In genomic region chr10:94992127-94992526, GRCm38 (mm10) we compare ENCODE assay signal across 8 mouse cellular contexts. TPM values are rescaled to one million over a fixed set of nuclear protein-coding genes. Genes with fewer than 3 reads are reported as not detected.
DNase-seq lines count a peak whose midpoint lies in the region; ATAC-seq lines count a peak whose summit lies in the region.

No protein-coding gene starts in this region.

- no peak for ATAC-seq in cerebellum, adult (ENCODE audit: insufficient number of reproducible peaks, low FRiP score, low TSS enrichment)
- ATAC-seq in intestine, embryonic 15.5 days: peak; percentile 63
- no peak for ATAC-seq in limb, embryonic 11.5 days (ENCODE audit: insufficient number of reproducible peaks, low FRiP score, low TSS enrichment, low read depth)
- peak; percentile 41; the same call in 1 of the 2 replicates for ATAC-seq in midbrain, embryonic 13.5 days

- no peaks in the 10 kb centered on the region for H3K9me3 ChIP-seq in intestine, embryonic 15.5 days
- H3K9me3 ChIP-seq in limb, embryonic 11.5 days (ENCODE audit: control insufficient read depth, low read length): no peaks in the 10 kb centered on the region
- H3K9me3 ChIP-seq in midbrain, embryonic 13.5 days: no peaks in the 10 kb centered on the region

- 10% methylated on average over 9 of the region's 9 CpGs for WGBS in intestine, embryonic 15.5 days
- WGBS in limb, embryonic 11.5 days: 11% methylated on average over 9 of the region's 9 CpGs
- 10% methylated on average over 9 of the region's 9 CpGs for WGBS in midbrain, embryonic 13.5 days

- peak; percentile 34 for DNase-seq in cerebellum, adult 11 months
- DNase-seq in embryo, embryonic 10.5 days (ENCODE audit: low spot score): peak; percentile 82
- peak; percentile 77 to 86 for DNase-seq in gastrocnemius, postnatal 4 days (ENCODE audit: low spot score in 2 of 2)
- DNase-seq in limb, embryonic 11.5 days (ENCODE audit: low spot score): peak; percentile 88
- peak; percentile 49 for DNase-seq in spleen, adult 12 weeks (ENCODE audit: low spot score)

- no peak overlapping the region for H3K9ac ChIP-seq in intestine, embryonic 15.5 days
- no peak overlapping the region for H3K9ac ChIP-seq in limb, embryonic 11.5 days (ENCODE audit: low read length)
- no peak overlapping the region for H3K9ac ChIP-seq in midbrain, embryonic 13.5 days (replicated peaks)

- H3K4me1 ChIP-seq in intestine, embryonic 15.5 days (replicated peaks): 0 out of 2 replicates have a peak, but pooled peaks cover 5% of the 10 kb centered on the region
- no peaks in the 10 kb centered on the region for H3K4me1 ChIP-seq in limb, embryonic 11.5 days (ENCODE audit: control insufficient read depth, insufficient read depth, low read length)
- peaks cover 16% of the 10 kb centered on the region for H3K4me1 ChIP-seq in midbrain, embryonic 13.5 days (replicated peaks)

- H3K4me2 ChIP-seq in intestine, embryonic 15.5 days (replicated peaks): peak overlapping the region; percentile 54
- H3K4me2 ChIP-seq in limb, embryonic 11.5 days (ENCODE audit: low read depth, severe bottlenecking): peak overlapping the region; percentile 31
- peak overlapping the region; percentile 42 for H3K4me2 ChIP-seq in midbrain, embryonic 13.5 days (replicated peaks)

- no peak overlapping the region for H3K27ac ChIP-seq in intestine, embryonic 15.5 days
- H3K27ac ChIP-seq in limb, embryonic 11.5 days (replicated peaks; ENCODE audit: low read depth, low read length): no peak overlapping the region
- H3K27ac ChIP-seq in midbrain, embryonic 13.5 days: no peak overlapping the region

- H3K36me3 ChIP-seq in intestine, embryonic 15.5 days: no peaks in the 10 kb centered on the region
- H3K36me3 ChIP-seq in limb, embryonic 11.5 days (ENCODE audit: control insufficient read depth, insufficient read depth, low read length): no peaks in the 10 kb centered on the region
- H3K36me3 ChIP-seq in midbrain, embryonic 13.5 days: no peaks in the 10 kb centered on the region

- H3K4me3 ChIP-seq in intestine, embryonic 15.5 days (replicated peaks): no peak overlapping the region
- H3K4me3 ChIP-seq in limb, embryonic 11.5 days (ENCODE audit: low read depth, low read length): no peak overlapping the region
- H3K4me3 ChIP-seq in midbrain, embryonic 13.5 days (replicated peaks): no peak overlapping the region

- H3K27me3 ChIP-seq in intestine, embryonic 15.5 days (replicated peaks): no peaks in the 10 kb centered on the region
- H3K27me3 ChIP-seq in limb, embryonic 11.5 days (ENCODE audit: control insufficient read depth, insufficient read depth, low read length): no peaks in the 10 kb centered on the region
- H3K27me3 ChIP-seq in midbrain, embryonic 13.5 days: no peaks in the 10 kb centered on the region

RNA-seq across cellular contexts. Expression of gene Plxnc1, which starts 47.5 kb away (rescaled TPM):
- 1 to 10 TPM; 4.2 to 4.6 TPM for total RNA-seq in gastrocnemius, postnatal 4 days (2021)
- 1.0 and 1.3 TPM in 2 replicates for polyA plus RNA-seq in intestine, embryonic 15.5 days (2015; fragmentation: Nextera tagmentation; extraction: Ambion mirVana)
- polyA plus RNA-seq in limb, embryonic 11.5 days (2014; fragmentation: Nextera tagmentation; extraction: Ambion mirVana): 0.64 and 0.81 TPM in 2 replicates
- polyA plus RNA-seq in midbrain, embryonic 13.5 days (2015; fragmentation: Nextera tagmentation; extraction: Ambion mirVana): 8.7 and 9.4 TPM in 2 replicates

Comparison
In these comparisons a context has a peak if more than half of its experiments do, and no peak if none do; other contexts are left out.
1. DNase-seq: peak in every context shown above with its lines; median percentile 88 in limb, embryonic 11.5 days; 82 in embryo, embryonic 10.5 days; 82 in gastrocnemius, postnatal 4 days; 49 in spleen, adult 12 weeks; 34 in cerebellum, adult 11 months.
2. ATAC-seq: peak in intestine, embryonic 15.5 days (single experiment) and midbrain, embryonic 13.5 days (single experiment); none in cerebellum, adult (single experiment) and limb, embryonic 11.5 days (single experiment).
3. Peak in every context shown above with its lines, with median percentiles within 50 percentile points of each other: H3K4me2 ChIP-seq.